Mouse (Mus musculus): ENCODE measurements around the gene Zfp60. TPM values are rescaled to one million over a fixed set of nuclear protein-coding genes. Genes with fewer than 3 reads are reported as not detected.
A peak's percentile ranks its signal among the peaks of the same experiment; 100 is the strongest.

The Zfp60 gene
- 1.3 TPM for polyA plus RNA-seq (2012; fragmentation: generic; extraction: Trizol)
- long read RNA-seq, experiment 1, full-length matches to known transcripts = 2 of 4 reads
- long read RNA-seq, experiment 1, partial matches to known transcripts = 0 of 4 reads
- long read RNA-seq, experiment 1, other reads (novel, unspliced or antisense) = 2 of 4 reads
- long read RNA-seq, experiment 2, full-length matches to known transcripts = 26 of 28 reads
- long read RNA-seq, experiment 2, partial matches to known transcripts = 0 of 28 reads
- long read RNA-seq, experiment 2, other reads (novel, unspliced or antisense) = 2 of 28 reads

DNA sequence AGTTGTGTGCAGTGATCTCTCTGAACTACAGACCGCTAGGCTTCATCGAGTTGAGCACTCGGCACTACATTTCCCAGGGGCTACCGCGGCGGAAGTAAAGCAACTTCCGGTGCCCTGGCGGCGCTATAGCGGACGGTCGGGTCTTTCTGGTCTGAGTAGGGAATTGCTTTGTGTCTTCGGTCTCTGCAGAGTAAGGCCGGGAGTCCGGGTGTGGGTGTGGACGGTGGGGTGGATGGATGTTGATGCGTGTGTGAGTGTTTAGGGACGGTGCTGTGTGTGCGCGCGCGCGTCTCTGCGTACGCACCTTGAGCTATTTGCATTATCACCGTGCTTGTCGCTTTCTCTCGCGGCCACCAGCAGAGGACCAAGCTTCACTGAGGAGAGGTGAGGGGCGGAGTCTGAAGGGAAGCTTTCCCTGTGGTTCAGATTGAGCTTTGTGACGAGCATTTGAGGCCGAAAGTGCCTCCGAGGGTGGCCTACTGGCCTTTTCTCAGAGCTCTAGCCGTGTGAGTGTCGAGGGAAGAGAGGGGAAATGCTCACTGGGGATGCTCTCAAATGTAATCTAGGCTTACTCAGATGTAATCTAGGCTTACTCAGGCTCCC lies at the start of gene Zfp60:
Gene Zfp60, plus strand, starts transcription at position 109 of the 603 bp plus-strand sequence.
- Histone ChIP-seq H3ac (ENCODE audit: control insufficient read depth, insufficient read length, low read depth) (peak within 1 kb of the TSS; percentile 69), H3K36me3 (ENCODE audit: control insufficient read depth, insufficient read depth) (no peaks in the 10 kb centered on the region), H3K79me2 (ENCODE audit: control insufficient read depth, insufficient read depth) (peaks cover 49% of the 10 kb centered on the region), H3K4me3 (ENCODE audit: insufficient read depth, poor library complexity, severe bottlenecking) (peak within 1 kb of the TSS; percentile 47), H3K27me3 (ENCODE audit: control insufficient read depth, insufficient read depth, insufficient read length) (no peaks in the 10 kb centered on the region), H3K79me3 (ENCODE audit: low read depth) (peaks cover 31% of the 10 kb centered on the region)
- no peak for TF ChIP-seq FOSL1 (IDR thresholded peaks at IDR 0.05; ENCODE audit: insufficient read depth, low read length, poor library complexity, severe bottlenecking)

- Histone ChIP-seq H3K36me3 (ENCODE audit: control insufficient read depth, insufficient read depth) (no peaks in the 10 kb centered on the region), H3K27me3 (ENCODE audit: control insufficient read depth, insufficient read depth, insufficient read length) (no peaks in the 10 kb centered on the region)
- TF ChIP-seq MAX (IDR thresholded peaks at IDR 0.05) (no peak), USF1 (IDR thresholded peaks at IDR 0.05; ENCODE audit: low read depth) (no peak), CTCF (IDR thresholded peaks at IDR 0.05; ENCODE audit: control insufficient read depth, insufficient read depth, insufficient read length) (no peak), MYOD1 (IDR thresholded peaks at IDR 0.05; ENCODE audit: control insufficient read depth, insufficient read length, low read depth) (no peak), CEBPB (IDR thresholded peaks at IDR 0.05; ENCODE audit: low read depth) (no peak), MYOG (IDR thresholded peaks at IDR 0.05; ENCODE audit: control insufficient read depth, extremely low read depth, insufficient read length) (no peak), FOSL1 (IDR thresholded peaks at IDR 0.05; ENCODE audit: insufficient read depth, low read length, poor library complexity, severe bottlenecking) (no peak)
Observed at GRCm38 (mm10) chr7:27683218-27683617, 48.0 kb upstream of the Zfp60 start.

DNA sequence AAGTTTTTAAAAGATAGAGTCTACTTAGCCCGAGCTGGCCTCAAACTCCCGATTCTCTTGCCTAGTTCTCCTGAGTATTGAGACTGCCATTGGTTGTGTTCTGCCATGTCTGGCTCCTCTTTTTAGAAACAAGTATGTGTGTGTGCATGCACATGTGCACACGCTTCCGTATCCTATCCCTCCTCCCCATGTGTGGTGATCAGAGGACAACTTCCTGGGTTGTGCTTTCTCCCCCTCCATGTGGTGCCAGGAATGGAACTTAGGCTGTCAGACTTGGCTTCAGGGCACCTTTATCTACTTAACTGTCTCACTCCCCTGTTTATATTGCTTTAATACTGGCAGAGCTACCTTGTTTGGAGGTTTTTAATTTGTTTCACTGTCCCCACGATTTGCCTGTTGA lies 46.0 kb upstream of the Zfp60 start:
- no peak overlapping the region for H3ac ChIP-seq (ENCODE audit: control insufficient read depth, insufficient read length, low read depth)
- H3K36me3 ChIP-seq (ENCODE audit: control insufficient read depth, insufficient read depth) = no peaks in the 10 kb centered on the region
- no peak overlapping the region for H3K4me3 ChIP-seq (ENCODE audit: insufficient read depth, poor library complexity, severe bottlenecking)
- H3K27me3 ChIP-seq (ENCODE audit: control insufficient read depth, insufficient read depth, insufficient read length) = no peaks in the 10 kb centered on the region
- no peak for TF ChIP-seq CTCF (IDR thresholded peaks at IDR 0.05; ENCODE audit: control insufficient read depth, insufficient read depth, insufficient read length)
- TF ChIP-seq CEBPB (IDR thresholded peaks at IDR 0.05; ENCODE audit: low read depth) = no peak
- TF ChIP-seq MYOD1 (IDR thresholded peaks at IDR 0.05; ENCODE audit: control insufficient read depth, insufficient read length, low read depth) = no peak
- TF ChIP-seq MAX (IDR thresholded peaks at IDR 0.05) = no peak
- no peak for TF ChIP-seq USF1 (IDR thresholded peaks at IDR 0.05; ENCODE audit: low read depth)
- TF ChIP-seq FOSL1 (IDR thresholded peaks at IDR 0.05; ENCODE audit: insufficient read depth, low read length, poor library complexity, severe bottlenecking) = no peak
- no peak for TF ChIP-seq MYOG (IDR thresholded peaks at IDR 0.05; ENCODE audit: control insufficient read depth, extremely low read depth, insufficient read length)
- no peaks in the 10 kb centered on the region for H3K79me2 ChIP-seq (ENCODE audit: control insufficient read depth, insufficient read depth)
- H3K79me3 ChIP-seq (ENCODE audit: low read depth) = no peaks in the 10 kb centered on the region

More at GRCm38 (mm10) chr7:27683218-27683617, 48.0 kb upstream of the Zfp60 start:
- no peak overlapping the region for H3ac ChIP-seq (ENCODE audit: control insufficient read depth, insufficient read length, low read depth)
- H3K79me2 ChIP-seq (ENCODE audit: control insufficient read depth, insufficient read depth) = no peaks in the 10 kb centered on the region
- H3K79me3 ChIP-seq (ENCODE audit: low read depth) = no peaks in the 10 kb centered on the region
- no peak overlapping the region for H3K4me3 ChIP-seq (ENCODE audit: insufficient read depth, poor library complexity, severe bottlenecking)

DNA sequence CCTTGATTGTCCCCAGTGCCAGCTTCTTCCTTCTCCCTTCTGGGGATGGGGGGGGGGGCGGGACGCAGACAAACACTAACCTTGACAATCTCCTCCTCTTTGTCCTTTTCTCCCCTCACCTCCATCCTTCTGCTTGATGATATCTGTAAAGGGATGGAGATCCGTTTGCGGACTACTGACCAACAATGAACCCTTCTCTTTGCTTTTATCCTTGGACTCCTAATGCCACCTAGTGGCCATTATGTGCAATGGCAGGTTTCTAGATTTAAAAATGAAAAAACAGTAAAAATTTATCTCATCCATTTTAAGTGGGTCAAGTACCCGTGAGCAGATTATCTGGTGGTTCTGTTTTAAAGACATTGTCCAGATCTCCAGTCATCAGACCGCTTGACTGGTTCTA lies 45.5 kb upstream of the Zfp60 start:
- TF ChIP-seq MYOG (IDR thresholded peaks at IDR 0.05; ENCODE audit: control insufficient read depth, extremely low read depth, insufficient read length) (no peak), FOSL1 (IDR thresholded peaks at IDR 0.05; ENCODE audit: insufficient read depth, low read length, poor library complexity, severe bottlenecking) (no peak), MYOD1 (IDR thresholded peaks at IDR 0.05; ENCODE audit: control insufficient read depth, insufficient read length, low read depth) (no peak), MAX (IDR thresholded peaks at IDR 0.05) (no peak), USF1 (IDR thresholded peaks at IDR 0.05; ENCODE audit: low read depth) (no peak), CEBPB (IDR thresholded peaks at IDR 0.05; ENCODE audit: low read depth) (no peak), CTCF (IDR thresholded peaks at IDR 0.05; ENCODE audit: control insufficient read depth, insufficient read depth, insufficient read length) (no peak)
- Histone ChIP-seq H3K27me3 (ENCODE audit: control insufficient read depth, insufficient read depth, insufficient read length) (no peaks in the 10 kb centered on the region), H3K79me3 (ENCODE audit: low read depth) (no peaks in the 10 kb centered on the region), H3K36me3 (ENCODE audit: control insufficient read depth, insufficient read depth) (no peaks in the 10 kb centered on the region), H3K79me2 (ENCODE audit: control insufficient read depth, insufficient read depth) (no peaks in the 10 kb centered on the region), H3ac (ENCODE audit: control insufficient read depth, insufficient read length, low read depth) (no peak overlapping the region), H3K4me3 (ENCODE audit: insufficient read depth, poor library complexity, severe bottlenecking) (no peak overlapping the region)

DNA sequence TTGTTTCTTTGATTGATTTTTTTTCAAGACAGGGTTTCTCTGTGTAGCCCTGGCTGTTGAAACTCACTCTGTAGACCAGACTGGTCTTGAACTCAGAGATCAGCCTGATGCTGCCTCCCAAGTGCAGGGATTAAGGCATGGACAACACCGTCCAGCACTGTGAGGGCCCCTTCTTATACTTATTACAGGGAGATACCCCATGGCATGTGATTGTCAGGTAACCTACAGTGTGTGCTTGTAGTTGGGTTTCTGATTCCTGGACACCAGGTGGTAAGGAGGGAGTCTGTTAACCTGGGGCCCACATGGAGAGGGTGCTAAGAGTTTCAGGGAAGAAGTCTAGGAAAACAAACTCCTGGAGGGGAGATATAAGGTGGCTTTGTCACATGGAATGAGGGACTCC lies 44.1 kb upstream of the Zfp60 start:
- no peak for TF ChIP-seq MYOG (IDR thresholded peaks at IDR 0.05; ENCODE audit: control insufficient read depth, extremely low read depth, insufficient read length)
- TF ChIP-seq CEBPB (IDR thresholded peaks at IDR 0.05; ENCODE audit: low read depth) = no peak
- TF ChIP-seq CTCF (IDR thresholded peaks at IDR 0.05; ENCODE audit: control insufficient read depth, insufficient read depth, insufficient read length) = no peak
- no peak for TF ChIP-seq FOSL1 (IDR thresholded peaks at IDR 0.05; ENCODE audit: insufficient read depth, low read length, poor library complexity, severe bottlenecking)
- no peak for TF ChIP-seq USF1 (IDR thresholded peaks at IDR 0.05; ENCODE audit: low read depth)
- TF ChIP-seq MAX (IDR thresholded peaks at IDR 0.05) = no peak
- no peak for TF ChIP-seq MYOD1 (IDR thresholded peaks at IDR 0.05; ENCODE audit: control insufficient read depth, insufficient read length, low read depth)
- Histone ChIP-seq H3ac (ENCODE audit: control insufficient read depth, insufficient read length, low read depth) (no peak overlapping the region), H3K79me3 (ENCODE audit: low read depth) (no peaks in the 10 kb centered on the region), H3K4me3 (ENCODE audit: insufficient read depth, poor library complexity, severe bottlenecking) (no peak overlapping the region), H3K27me3 (ENCODE audit: control insufficient read depth, insufficient read depth, insufficient read length) (no peaks in the 10 kb centered on the region), H3K79me2 (ENCODE audit: control insufficient read depth, insufficient read depth) (no peaks in the 10 kb centered on the region), H3K36me3 (ENCODE audit: control insufficient read depth, insufficient read depth) (no peaks in the 10 kb centered on the region)

Measured in C2C12 (cell line).